Mouse (Mus musculus): ENCODE results near the gene Btnl1. TPM values are rescaled to one million over a fixed set of nuclear protein-coding genes. Genes with fewer than 3 reads are reported as not detected.

Gene Btnl1
- polyA plus RNA-seq, 1 experiment, result 0.28 TPM

DNA sequence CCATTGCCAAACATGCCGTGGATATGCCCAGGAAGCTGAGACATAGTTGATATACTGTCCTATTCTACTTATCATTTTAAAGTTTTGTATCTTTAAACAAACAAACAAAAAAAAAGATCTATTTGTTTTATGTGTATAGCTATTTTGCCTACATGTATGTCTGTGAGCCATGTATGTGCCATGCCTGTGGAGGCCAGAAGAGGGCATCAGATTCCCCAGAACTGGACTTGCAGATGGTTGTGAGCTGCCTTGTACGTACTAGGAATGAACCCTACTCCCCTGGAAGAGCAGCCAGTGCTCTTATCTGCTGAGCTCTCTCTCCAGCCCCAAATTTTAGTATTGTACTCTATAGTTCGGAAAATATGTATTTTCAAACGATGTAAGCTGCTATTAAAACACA, 11.6 kb downstream of the Btnl1 start:
- no peaks in the 10 kb centered on the region for H3K27me3 ChIP-seq (ENCODE audit: control insufficient read depth, insufficient read depth, low read length, poor library complexity, severe bottlenecking)
- no peak overlapping the region for H3K4me3 ChIP-seq (ENCODE audit: low read depth, low read length)
- peaks cover under 1% of the 10 kb centered on the region; the same call in 1 of the 2 replicates for H3K9me3 ChIP-seq (replicated peaks; ENCODE audit: control insufficient read depth, insufficient read depth, low read length, poor library complexity, severe bottlenecking)
- no peak overlapping the region for H3K27ac ChIP-seq (ENCODE audit: insufficient read depth, low read length)
- H3K36me3 ChIP-seq (ENCODE audit: control insufficient read depth, insufficient read depth, low read length, poor library complexity, severe bottlenecking), result no peaks in the 10 kb centered on the region
- TF ChIP-seq POLR2A (IDR thresholded peaks at IDR 0.05; ENCODE audit: insufficient read depth, low read length) (no peak), CTCF (IDR thresholded peaks at IDR 0.05; ENCODE audit: low read depth, low read length) (peak; percentile 65)
- no peak overlapping the region for H3K9ac ChIP-seq (ENCODE audit: low read depth, poor library complexity, severe bottlenecking)
- H3K4me1 ChIP-seq (ENCODE audit: control insufficient read depth, insufficient read depth, low read length), result peaks cover 2% of the 10 kb centered on the region

DNA sequence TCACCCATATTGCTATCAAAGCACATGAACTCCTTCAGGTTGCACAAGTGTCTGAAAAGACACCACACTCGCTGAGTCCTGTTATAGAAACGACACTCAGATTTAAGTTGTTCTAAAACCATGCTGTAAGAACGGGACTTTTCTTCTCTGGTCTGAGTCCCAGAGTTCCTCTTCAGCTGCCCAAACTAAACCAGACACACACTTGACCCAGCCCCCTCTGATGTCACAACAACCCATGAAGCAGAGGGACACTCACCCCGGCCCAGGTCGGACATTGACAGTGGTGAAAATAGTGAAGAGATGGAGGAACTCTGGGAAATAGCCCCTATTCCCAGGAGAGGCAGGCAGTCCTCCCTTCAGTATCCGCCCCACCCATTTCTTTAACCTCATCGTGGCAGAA, 14.6 kb downstream of the Btnl1 start:
- Histone ChIP-seq H3K9me3 (replicated peaks; ENCODE audit: control insufficient read depth, insufficient read depth, low read length, poor library complexity, severe bottlenecking) (peaks cover 4% of the 10 kb centered on the region; the same call in 1 of the 2 replicates), H3K36me3 (ENCODE audit: control insufficient read depth, insufficient read depth, low read length, poor library complexity, severe bottlenecking) (no peaks in the 10 kb centered on the region), H3K4me3 (ENCODE audit: low read depth, low read length) (no peak overlapping the region), H3K4me1 (ENCODE audit: control insufficient read depth, insufficient read depth, low read length) (peaks cover 2% of the 10 kb centered on the region), H3K27ac (ENCODE audit: insufficient read depth, low read length) (no peak overlapping the region), H3K27me3 (ENCODE audit: control insufficient read depth, insufficient read depth, low read length, poor library complexity, severe bottlenecking) (no peaks in the 10 kb centered on the region), H3K9ac (ENCODE audit: low read depth, poor library complexity, severe bottlenecking) (no peak overlapping the region)
- no peak for TF ChIP-seq POLR2A (IDR thresholded peaks at IDR 0.05; ENCODE audit: insufficient read depth, low read length)

DNA sequence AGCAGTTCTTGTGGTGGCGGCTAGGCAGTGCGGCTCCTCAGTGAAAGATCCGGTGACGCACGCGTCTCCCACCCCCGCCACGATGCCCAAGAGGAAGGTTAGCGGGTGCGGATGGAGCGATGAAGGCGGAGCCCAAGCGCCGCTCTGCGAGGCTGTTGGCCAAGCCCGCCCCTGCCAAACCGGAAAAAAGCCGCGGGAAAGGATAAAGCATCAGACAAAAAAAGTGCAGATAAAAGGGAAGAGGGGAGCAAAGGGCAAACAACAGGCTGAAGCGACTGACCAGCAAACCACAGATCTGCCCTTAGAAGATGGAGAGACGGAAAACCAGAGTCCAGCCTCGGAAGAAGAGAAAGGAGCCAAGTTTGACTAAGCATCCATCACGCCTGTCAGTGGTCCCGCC, 15.4 kb downstream of the Btnl1 start:
- Histone ChIP-seq H3K36me3 (ENCODE audit: control insufficient read depth, insufficient read depth, low read length, poor library complexity, severe bottlenecking) (no peaks in the 10 kb centered on the region), H3K9ac (ENCODE audit: low read depth, poor library complexity, severe bottlenecking) (no peak overlapping the region), H3K27me3 (ENCODE audit: control insufficient read depth, insufficient read depth, low read length, poor library complexity, severe bottlenecking) (no peaks in the 10 kb centered on the region), H3K4me3 (ENCODE audit: low read depth, low read length) (no peak overlapping the region), H3K27ac (ENCODE audit: insufficient read depth, low read length) (no peak overlapping the region), H3K9me3 (replicated peaks; ENCODE audit: control insufficient read depth, insufficient read depth, low read length, poor library complexity, severe bottlenecking) (peaks cover 4% of the 10 kb centered on the region; the same call in 1 of the 2 replicates), H3K4me1 (ENCODE audit: control insufficient read depth, insufficient read depth, low read length) (peaks cover 2% of the 10 kb centered on the region)
- TF ChIP-seq CTCF (IDR thresholded peaks at IDR 0.05; ENCODE audit: low read depth, low read length), result no peak
- no peak for TF ChIP-seq POLR2A (IDR thresholded peaks at IDR 0.05; ENCODE audit: insufficient read depth, low read length)
- no peak for TF ChIP-seq EP300 (IDR thresholded peaks at IDR 0.05; ENCODE audit: insufficient read depth, low read depth, low read length)

DNA sequence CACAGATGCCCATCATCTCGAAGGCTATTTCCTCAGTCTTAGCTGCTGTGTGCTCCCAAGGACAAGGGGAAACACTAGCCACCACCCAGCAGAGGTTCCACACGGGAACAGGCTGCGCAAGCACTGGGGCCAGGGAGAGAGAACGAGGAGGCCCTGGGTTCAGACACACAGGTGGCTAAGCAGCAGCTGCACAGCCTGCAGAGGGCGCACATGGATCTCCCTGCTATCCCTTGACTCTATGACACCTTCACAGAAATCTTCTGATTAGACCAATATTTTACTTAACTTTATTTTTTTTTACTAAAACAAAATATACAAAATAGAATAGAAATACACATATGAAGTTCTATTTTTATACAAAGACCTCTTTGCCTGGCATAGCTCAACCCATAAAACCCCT, 20.4 kb downstream of the Btnl1 start:
- H3K4me1 ChIP-seq (ENCODE audit: control insufficient read depth, insufficient read depth, low read length), result no peaks in the 10 kb centered on the region
- H3K27me3 ChIP-seq (ENCODE audit: control insufficient read depth, insufficient read depth, low read length, poor library complexity, severe bottlenecking), result no peaks in the 10 kb centered on the region
- H3K9ac ChIP-seq (ENCODE audit: low read depth, poor library complexity, severe bottlenecking), result no peak overlapping the region
- peaks cover 4% of the 10 kb centered on the region; the same call in 1 of the 2 replicates for H3K9me3 ChIP-seq (replicated peaks; ENCODE audit: control insufficient read depth, insufficient read depth, low read length, poor library complexity, severe bottlenecking)
- TF ChIP-seq CTCF (IDR thresholded peaks at IDR 0.05; ENCODE audit: low read depth, low read length) (peak; percentile 46), POLR2A (IDR thresholded peaks at IDR 0.05; ENCODE audit: insufficient read depth, low read length) (no peak), EP300 (IDR thresholded peaks at IDR 0.05; ENCODE audit: insufficient read depth, low read depth, low read length) (no peak)
- H3K36me3 ChIP-seq (ENCODE audit: control insufficient read depth, insufficient read depth, low read length, poor library complexity, severe bottlenecking), result no peaks in the 10 kb centered on the region
- no peak overlapping the region for H3K27ac ChIP-seq (ENCODE audit: insufficient read depth, low read length)
- no peak overlapping the region for H3K4me3 ChIP-seq (ENCODE audit: low read depth, low read length)

DNA sequence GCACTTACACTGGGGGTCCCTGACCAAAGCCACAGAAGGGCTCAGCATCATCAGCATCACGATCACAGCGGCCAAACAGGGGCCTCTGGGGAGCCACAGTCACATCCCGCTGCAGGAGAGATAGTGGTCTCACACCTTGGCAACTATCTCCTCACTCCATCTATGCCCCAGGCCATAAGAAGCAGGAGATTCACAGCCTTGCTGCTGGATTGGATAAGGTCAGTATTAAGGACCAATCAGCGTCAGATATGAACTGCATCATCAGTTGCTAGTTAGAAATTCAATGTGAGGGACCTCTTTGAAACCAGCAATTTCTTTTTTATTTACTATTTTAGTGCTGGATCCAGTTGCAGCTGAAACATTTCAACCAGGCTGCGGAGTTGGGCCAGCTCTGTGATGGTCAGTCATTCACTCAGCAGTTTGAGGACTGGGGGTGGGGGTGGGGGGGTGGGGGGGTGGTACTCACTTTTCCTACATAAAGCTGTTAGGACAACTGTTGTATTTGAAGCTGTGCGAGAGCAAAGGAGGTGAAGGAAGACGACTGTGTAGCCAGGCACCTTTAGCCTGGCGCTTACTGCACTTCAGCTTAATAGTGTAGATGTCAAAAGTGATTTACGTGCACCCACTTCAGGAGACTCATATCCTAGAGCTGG, 21.3 kb downstream of the Btnl1 start:
- Histone ChIP-seq H3K9ac (ENCODE audit: low read depth, poor library complexity, severe bottlenecking) (peak overlapping the region; percentile 61; the same call in 1 of the 2 replicates), H3K36me3 (ENCODE audit: control insufficient read depth, insufficient read depth, low read length, poor library complexity, severe bottlenecking) (no peaks in the 10 kb centered on the region), H3K27me3 (ENCODE audit: control insufficient read depth, insufficient read depth, low read length, poor library complexity, severe bottlenecking) (no peaks in the 10 kb centered on the region), H3K4me1 (ENCODE audit: control insufficient read depth, insufficient read depth, low read length) (no peaks in the 10 kb centered on the region), H3K9me3 (replicated peaks; ENCODE audit: control insufficient read depth, insufficient read depth, low read length, poor library complexity, severe bottlenecking) (peaks cover 4% of the 10 kb centered on the region; the same call in 1 of the 2 replicates), H3K4me3 (ENCODE audit: low read depth, low read length) (peak overlapping the region; percentile 75), H3K27ac (ENCODE audit: insufficient read depth, low read length) (no peak overlapping the region)
- no peak for TF ChIP-seq POLR2A (IDR thresholded peaks at IDR 0.05; ENCODE audit: insufficient read depth, low read length)
- TF ChIP-seq CTCF (IDR thresholded peaks at IDR 0.05; ENCODE audit: low read depth, low read length), result no peak
- no peak for TF ChIP-seq EP300 (IDR thresholded peaks at IDR 0.05; ENCODE audit: insufficient read depth, low read depth, low read length)

DNA sequence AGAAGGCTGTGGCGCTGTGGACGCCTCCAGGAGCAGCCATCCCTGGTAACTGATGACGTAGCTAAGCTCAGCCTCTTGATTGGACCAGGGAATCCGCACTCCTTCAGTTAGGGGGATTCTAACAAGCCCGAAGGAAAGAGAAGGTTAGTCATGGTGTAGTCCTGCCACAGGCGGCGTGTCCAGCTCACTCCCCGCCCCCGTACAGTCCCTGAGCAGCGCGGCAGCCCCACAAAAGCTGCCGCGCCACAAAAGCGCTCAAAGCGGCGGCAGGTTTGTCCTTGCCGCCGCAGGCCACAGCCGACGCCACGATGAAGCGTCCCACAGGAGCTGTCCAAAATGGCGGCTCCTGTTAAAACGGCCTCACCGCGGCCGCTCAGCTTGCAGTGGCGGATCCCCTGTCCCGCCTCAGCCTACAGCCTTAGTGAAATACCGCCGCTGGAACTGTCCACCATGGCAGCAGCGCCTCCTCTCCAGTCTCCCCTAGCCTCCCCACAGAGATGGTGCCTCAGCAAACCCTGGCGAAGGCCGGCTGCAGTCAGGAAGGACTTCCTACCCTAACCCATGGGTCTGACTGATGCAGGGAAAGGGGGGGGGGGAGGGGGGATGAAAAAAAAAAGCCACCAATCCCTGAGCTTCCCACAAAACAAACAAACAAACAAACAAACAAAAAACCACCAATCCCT, 21.9 kb downstream of the Btnl1 start, which contains the start of gene BC051142:
TSS of gene BC051142 (plus strand) at position 110 of the 683 bp plus-strand sequence.
- Histone ChIP-seq H3K9me3 (replicated peaks; ENCODE audit: control insufficient read depth, insufficient read depth, low read length, poor library complexity, severe bottlenecking) (0 out of 2 replicates have a peak, but pooled peaks cover under 1% of the 10 kb centered on the region), H3K27me3 (ENCODE audit: control insufficient read depth, insufficient read depth, low read length, poor library complexity, severe bottlenecking) (no peaks in the 10 kb centered on the region), H3K27ac (ENCODE audit: insufficient read depth, low read length) (no peak within 1 kb of the TSS), H3K9ac (ENCODE audit: low read depth, poor library complexity, severe bottlenecking) (peak within 1 kb of the TSS; percentile 61), H3K4me3 (ENCODE audit: low read depth, low read length) (peak within 1 kb of the TSS; percentile 75), H3K36me3 (ENCODE audit: control insufficient read depth, insufficient read depth, low read length, poor library complexity, severe bottlenecking) (no peaks in the 10 kb centered on the region), H3K4me1 (ENCODE audit: control insufficient read depth, insufficient read depth, low read length) (no peaks in the 10 kb centered on the region)
- TF ChIP-seq CTCF (IDR thresholded peaks at IDR 0.05; ENCODE audit: low read depth, low read length) (no peak), POLR2A (IDR thresholded peaks at IDR 0.05; ENCODE audit: insufficient read depth, low read length) (no peak), EP300 (IDR thresholded peaks at IDR 0.05; ENCODE audit: insufficient read depth, low read depth, low read length) (no peak)
